Mouse (Mus musculus) mouse embryonic stem cell (cell line): ENCODE results near the gene Pnmal1.

ENCODE experiments used
- in situ Hi-C, 2 experiments: fragments of 300-500 bp; cut with MboI; formaldehyde crosslinking; loops; 1 replicate in 1 of 2; 3 replicates in 1 of 2; pipeline ENCODE4 v1.14.3; 2019 to 2020; ENCODE audit warnings: low sequenced_read_pairs in 2 of 2, low pct_unique_long_range_greater_than_20kb in 1 of 2, mixed read lengths in 1 of 2; ENCODE audit not compliant: unreplicated experiment in 1 of 2

Pnmal1 gene

GRCm38 (mm10) chr7:16959539-16960187 is at the start of gene Pnmal1:
TSS of gene Pnmal1 (plus strand) at chr7:16959679.
- in situ Hi-C loops: no loop called here

DNA sequence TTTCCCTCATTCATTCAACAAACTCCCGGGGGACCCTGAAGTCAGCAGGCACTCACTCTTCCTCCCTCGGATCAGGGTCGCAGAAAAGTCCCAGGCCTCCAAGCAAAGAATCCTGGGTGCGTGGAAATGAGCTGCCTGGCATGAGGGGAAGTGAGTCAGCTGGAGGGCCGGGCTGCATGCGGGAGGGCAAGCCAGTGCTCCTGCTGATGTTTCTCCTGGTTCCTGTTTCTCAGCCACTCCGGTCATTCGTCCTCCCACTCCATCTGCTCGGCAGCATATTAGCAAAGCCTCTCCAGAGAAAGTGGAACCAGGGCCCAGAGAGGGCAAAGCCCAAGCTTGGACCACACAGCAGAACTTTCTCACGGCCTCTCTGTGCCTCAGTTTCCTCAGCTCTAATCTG is 49.6 kb upstream of the Pnmal1 start:
- in situ Hi-C loops: no loop called here

- in situ Hi-C loops: no loop called here
These were observed 47.6 kb upstream of the Pnmal1 start for GRCm38 (mm10) chr7:16911904-16912303.

GRCm38 (mm10) chr7:16912360-16912759 is 47.1 kb upstream of the Pnmal1 start:
- in situ Hi-C loops: no loop called here

GRCm38 (mm10) chr7:16913806-16914452 is 45.5 kb upstream of the Pnmal1 start:
- in situ Hi-C loops: no loop called here

DNA sequence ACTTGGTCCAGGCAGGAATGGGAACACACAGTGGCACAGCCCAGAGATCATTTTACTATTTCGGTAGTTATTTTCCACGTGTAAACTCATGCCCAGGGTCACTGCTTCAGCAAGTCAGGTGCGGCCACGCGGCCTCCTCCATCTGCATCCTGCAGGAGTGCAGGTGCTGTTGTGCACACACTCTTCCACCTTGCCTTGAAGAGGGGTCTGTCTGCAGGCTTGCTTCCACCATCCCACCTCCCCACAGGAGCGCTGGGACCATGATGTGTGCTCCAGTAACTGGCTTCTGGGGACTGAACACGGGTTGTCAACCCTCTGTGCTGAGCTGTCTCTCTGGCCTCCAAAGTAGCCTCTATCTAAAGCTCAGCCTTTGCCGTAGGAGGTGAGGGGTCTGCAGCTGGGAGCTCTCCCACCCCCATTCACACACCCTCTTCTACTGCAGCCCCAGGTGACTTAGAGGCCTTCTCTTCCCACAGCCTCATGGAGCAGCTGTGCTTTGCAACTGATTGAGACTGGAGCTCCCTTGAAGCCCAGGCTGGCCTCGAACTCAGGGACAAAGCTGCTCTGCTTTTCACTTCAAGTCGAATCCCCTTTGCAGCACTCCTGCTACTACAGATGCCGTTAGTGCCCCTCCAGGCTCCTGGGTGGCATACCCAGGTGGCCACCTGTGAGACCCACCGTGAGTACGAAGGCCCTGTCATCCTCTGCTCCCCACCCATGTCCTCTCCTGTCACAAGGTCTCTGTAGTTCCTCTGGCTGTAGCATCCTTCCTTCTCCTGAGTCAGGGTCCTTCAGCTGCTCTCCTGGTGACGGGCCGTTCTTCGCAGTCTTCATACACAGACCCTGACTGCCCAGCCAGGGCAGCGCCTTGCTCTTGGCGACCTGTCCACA is 44.8 kb upstream of the Pnmal1 start:
- in situ Hi-C loops: no loop called here

DNA sequence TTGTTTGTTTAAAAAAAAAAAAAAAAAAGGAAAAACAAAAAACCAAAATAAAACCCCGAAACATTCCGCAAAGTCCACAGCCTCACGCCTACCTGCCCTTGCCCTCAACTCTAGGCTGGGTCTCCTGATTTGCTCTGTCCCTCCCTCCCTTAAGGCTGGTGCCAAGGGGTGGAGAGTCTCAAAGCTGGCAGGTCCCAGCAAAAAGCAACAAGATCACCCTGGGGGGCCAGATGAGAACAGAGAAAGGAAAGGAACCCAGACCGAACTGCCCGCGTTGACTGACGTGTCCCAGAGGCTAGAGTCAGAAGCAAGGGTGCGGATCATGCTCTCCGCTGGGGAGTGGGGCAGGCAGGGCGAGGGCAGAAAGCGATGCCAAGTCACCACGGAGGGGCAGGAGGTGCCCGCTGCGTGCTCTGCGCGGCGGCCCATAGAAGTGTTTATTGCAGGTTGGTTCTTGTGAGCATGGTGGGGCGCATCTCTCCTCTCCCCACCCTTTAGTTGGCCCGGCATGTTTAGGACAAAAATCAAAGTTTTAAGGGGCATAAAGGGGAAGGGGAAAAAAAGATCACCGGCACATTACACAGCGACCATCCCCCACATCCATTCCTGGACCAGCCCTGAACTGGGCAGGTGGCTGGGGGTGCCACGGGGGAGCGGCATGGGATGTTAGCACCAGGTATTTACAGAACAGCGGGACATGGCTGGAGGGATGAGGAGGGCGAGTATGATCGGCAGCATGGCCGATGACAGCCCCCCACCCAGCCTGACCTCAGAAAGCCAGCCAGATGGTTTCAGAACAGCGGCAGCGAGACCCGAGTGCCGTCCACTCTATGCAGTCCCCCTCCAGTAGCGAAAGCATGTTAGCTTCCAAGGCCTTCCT is 43.8 kb upstream of the Pnmal1 start:
- in situ Hi-C loops: no loop called here

DNA sequence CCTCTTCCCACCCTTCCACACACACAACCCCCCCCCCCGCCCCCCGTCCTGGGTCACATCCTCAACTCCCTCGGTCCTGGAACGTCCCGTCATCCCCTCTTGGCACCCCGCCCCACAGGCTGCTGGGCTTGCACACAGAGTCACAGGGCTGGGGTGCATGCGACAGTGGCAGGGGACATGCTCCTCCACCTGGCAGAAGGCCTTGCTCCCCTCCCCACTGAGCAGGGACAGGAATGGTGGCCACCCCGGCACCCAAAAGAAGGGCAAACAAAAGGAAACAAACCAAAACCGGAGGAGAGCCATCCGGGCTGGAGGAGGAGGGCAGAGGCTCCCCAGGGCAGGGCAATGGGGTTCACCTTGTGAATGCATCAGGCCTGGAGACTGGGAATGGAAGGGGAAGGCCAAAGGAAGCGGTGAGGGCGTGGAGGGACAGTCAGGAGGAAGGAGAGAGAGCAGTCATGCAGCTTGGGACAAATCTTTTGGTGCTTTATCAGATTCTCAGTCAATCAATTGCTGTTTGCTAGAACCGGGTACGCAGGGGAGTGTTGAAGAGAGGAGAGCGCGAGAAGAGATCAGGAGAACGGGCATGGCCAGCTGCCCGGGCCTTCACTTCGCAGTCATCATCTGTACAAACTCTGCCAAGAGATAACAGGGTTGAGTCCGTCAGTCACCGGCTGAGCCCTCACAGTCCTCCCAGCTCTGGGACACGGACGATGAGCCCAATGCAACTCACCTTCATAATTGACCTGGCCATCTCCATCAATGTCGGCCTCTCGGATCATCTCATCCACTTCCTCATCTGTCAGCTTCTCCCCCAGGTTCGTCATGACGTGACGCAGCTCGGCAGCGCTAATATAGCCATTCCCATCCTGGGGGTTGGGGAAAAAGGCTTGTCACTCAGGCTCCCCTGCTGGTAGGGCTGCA is 42.9 kb upstream of the Pnmal1 start:
- in situ Hi-C loops: no loop called here

DNA sequence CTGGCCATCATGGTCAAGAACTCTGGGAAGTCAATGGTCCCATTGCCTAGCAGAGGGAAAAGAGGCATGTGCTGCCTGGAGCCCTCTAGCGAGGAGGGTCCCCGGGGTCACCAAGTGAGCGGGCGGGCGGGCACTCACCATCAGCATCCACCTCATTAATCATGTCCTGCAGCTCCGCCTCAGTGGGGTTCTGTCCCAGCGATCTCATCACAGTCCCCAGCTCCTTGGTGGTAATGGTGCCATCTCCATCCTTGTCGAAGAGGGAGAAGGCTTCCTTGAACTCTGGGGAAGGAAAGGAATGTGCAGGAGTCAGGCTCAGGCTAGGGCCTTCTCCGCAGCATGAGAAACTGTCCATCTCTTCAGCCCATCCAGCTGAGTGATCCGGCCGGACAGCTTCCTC is 42.0 kb upstream of the Pnmal1 start:
- in situ Hi-C loops: no loop called here

DNA sequence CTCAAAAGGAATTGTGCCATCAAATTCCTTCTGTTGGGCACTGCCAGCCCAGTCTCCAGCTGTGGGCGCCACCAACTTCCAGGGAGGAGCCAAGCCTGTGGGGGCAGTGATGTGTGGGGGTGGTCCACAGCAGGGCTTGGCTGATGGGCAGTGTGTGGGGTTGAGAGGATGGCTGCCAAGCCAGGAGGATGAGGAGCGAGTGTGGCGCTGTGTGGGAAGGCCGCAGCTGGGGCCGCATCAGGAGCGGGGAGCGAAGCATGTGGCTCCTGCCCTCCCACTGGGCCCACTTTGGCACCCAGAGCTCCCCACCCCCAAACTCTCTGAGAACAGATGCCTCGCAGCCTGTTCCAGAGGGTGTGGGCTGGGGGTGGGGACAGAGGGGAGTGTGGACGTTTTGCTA is 41.5 kb upstream of the Pnmal1 start:
- in situ Hi-C loops: no loop called here

DNA sequence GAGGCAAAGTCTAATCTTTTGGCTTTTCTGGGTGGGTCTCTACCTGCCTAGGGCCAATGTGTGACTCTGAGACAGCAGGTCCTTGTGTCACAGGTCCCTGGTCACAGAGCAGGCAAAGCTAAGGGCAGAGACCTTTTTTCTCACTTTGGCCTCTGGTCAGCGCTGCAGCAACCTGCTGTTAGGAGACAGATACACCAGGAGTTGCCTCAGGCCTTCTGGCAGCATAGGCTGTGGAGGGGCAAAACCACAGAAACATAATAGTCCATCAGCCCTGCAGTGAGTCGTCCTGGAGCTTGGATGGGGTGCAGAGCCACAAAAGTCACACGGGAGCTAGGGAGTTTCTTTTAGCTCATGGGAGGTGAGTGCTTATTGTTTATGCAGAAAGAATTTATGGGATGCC is 40.8 kb upstream of the Pnmal1 start:
- in situ Hi-C loops: no loop called here

DNA sequence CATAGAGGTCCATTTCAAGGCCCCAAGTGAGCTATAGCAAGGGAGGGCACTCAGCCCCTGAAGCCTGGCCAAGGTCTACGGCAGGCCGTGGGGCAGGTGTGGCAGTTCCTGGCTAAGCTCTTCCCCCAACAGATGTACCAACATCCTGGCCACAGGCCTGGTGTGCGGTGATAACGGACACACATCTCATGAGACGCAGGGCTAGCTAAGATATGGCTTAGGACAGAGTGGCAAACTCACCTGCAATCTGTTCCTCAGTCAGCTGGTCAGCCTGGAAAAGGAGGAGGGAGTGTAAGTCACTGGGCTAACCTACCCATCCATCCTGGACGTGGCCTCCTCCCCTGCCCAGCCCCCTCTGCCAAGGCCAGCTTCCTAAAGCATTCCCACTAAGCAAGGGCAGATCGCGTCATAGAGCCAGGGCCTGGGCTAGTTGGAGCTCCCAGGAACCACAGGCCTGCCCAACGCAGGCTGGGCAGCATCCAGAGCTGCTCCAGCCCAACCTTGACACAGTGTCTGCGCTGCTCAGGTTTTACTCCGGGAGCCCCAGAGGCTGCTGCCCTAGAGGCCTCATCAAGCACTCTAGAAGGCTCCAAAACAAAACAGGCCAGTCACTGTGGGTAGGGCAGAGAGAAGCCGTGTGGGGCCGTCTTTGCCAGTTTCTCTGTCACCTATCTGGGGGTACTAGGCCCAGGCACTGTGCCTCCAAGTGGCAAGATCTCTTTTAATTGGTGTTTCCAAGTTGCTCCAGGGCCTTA is 39.9 kb upstream of the Pnmal1 start:
- in situ Hi-C loops: loop anchor here in 1 of 2 experiments (5.0 kb wide), 1 partner anchor 37 kb away; no protein-coding TSS in a partner anchor

DNA sequence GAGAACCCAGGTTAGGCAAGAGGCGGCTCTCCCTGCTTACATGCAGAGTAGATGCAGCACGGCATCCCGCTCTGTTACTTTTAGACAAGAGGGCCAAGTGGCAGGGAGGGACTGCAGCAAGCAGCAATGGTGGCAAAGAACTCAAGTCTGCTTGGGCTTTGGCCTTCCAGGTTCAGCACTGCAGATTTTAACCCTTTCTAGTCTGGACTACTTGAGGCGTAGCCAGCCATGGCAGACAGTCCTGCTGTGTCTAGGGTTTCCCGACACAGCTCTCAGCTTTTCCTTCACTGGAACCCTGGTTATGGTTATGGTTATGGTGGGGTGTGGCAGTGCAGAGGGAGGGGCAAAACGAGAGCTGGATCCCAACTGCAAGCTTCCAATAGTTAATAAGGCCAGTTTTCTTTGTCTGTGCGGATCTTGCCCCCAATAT is 39.3 kb upstream of the Pnmal1 start:
- in situ Hi-C loops: loop anchor here in 1 of 2 experiments (5.0 kb wide), 1 partner anchor 38 kb away; no protein-coding TSS in a partner anchor

DNA sequence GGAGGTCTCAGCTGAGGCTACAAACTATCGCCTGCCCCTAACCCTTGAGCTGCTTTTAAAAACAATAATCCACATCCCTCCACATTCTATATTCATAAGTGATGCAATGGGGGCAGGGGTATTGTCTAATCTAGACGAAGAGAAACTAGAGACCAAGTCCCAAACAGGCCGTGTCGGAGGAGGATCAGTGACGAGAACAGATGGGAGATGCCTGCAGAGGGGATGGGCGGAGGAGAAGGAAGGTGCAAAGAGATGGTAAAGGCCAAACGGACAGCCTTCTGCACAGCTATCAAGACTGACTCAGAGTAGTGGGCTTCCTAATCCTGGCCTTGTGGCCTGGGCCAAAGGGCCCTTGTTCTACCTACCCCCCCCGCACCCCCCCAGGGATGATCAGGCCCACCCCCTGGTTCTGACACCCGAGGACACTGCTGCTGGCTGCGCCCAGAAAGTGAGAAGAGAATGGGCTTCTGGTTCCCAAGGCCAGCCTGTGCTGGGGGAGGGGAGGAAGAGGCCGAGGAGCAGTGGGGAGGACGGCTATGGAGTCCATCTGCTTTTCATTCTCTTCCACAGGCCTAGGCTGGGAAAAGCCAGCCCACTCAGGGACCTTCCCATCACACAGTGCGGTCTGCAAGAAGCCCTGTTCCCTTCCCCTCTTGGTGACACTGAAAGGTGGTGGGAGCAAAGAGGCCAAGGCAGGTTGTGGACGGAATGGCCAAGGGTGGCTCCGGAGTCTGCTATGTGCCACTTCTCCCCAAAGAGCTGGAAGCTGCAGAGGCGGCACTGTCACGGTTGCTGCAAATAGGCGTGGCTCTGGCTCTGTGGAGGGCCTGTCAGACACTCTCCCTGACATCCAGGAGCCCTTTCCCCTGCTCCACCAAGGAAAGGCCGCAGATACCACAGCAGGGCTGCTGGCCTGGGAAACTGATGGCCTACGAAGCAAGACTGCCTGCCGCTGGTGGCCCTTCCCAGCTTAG is 38.4 kb upstream of the Pnmal1 start:
- in situ Hi-C loops: loop anchor here in 1 of 2 experiments (5.0 kb wide), 1 partner anchor 39 kb away; no protein-coding TSS in a partner anchor

DNA sequence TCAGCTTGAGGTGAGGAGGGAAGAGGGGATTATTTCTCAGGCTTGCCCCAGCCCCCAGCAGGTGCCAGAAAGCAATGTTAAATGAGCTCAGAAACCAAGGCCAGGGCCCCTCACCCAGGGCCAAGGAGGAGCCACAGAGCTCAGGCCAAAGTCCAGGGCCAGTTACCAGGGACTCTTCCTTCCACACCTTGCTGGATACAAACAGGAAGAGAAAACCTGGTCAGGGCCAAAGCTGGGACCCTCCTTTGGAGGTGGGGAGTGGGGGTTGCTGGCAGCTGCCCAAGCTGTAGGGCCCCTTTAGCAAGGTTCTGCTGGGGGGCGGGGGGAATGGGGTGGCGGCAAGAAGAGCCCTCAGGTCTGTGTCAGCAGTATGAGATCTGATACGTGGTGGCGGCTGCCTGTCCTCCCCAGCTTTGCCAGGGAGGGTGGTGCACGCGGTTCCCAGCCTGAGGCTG is 37.6 kb upstream of the Pnmal1 start:
- in situ Hi-C loops: loop anchor here in 1 of 2 experiments (5.0 kb wide), 1 partner anchor 40 kb away; no protein-coding TSS in a partner anchor
